Mouse (Mus musculus) lung, adult 2 months (tissue): ENCODE measurements around the gene Coq2.

Experiments used
- CTCF ChIP-seq: fragments of 200-500 bp; IDR thresholded peaks from 2 replicates; pipeline ENCODE4 v1.5.1; 2011; ENCODE audit warnings: mild to moderate bottlenecking, low read length, control low read depth; ENCODE audit not compliant: insufficient read depth
- POLR2A ChIP-seq: fragments of 200-500 bp; IDR thresholded peaks from 2 replicates; pipeline ENCODE4 v1.6.1; 2011; ENCODE audit warnings: low read depth, mild to moderate bottlenecking, control low read depth, low read length, borderline replicate concordance; ENCODE audit errors: extremely low read depth

GRCm38 (mm10) chr5:100621876-100622508 is 52.9 kb downstream of the Coq2 start:
- TF ChIP-seq POLR2A (no peak), CTCF (no peak)
